Mouse (Mus musculus): Measurements from ENCODE around the gene Tmed6. TPM values are rescaled to one million over a fixed set of nuclear protein-coding genes. Genes with fewer than 3 reads are reported as not detected.

The Tmed6 gene
- total RNA-seq (2023): not detected

DNA sequence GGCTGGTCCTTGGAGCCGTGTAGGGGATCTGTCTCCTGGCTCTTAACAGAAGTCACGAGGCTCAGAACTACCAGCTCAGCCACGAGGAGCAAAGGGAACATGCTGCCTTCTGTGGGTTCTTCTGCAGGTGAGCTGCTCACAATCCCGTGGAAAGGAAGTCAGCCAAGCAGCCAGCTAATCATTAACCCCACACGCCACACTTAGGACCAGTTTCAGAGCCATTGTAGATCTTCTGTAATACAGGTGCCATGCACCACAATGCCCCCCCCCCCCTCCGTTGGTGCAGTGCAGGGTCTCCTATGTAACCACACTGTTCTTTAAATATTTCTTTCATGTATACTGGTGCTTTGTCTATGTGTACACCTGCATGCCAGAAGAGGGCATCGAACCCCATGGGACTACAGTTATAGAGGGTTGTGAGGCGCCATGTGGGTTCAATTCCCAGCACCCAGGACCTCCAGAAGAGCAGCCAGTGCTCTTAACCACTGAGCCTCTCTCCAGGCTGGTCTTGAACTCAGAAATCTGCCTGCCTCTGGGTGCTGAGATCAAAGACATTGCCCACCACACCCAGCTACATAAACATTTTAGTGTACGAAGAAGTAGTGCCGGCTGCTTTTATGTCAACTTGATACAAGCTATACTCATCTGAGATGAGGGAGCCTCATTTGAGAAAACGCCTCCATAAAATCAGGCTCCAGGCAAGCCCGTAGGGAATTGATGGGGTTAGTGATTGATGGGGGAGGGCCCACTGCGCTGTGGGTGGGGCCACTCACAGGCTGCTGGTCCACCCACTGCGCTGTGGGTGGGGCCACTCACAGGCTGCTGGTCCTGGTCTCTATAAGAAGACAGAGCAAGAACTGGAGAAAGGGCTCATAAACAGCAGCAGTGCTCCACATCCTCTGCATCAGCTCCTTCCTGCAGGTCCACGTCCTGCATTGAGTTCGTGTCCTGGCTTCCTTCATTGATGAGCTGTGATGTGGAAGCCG lies at the start of gene Tmed6:
Gene Tmed6 (minus strand): TSS at position 134 of the 986 bp plus-strand sequence.

DNA sequence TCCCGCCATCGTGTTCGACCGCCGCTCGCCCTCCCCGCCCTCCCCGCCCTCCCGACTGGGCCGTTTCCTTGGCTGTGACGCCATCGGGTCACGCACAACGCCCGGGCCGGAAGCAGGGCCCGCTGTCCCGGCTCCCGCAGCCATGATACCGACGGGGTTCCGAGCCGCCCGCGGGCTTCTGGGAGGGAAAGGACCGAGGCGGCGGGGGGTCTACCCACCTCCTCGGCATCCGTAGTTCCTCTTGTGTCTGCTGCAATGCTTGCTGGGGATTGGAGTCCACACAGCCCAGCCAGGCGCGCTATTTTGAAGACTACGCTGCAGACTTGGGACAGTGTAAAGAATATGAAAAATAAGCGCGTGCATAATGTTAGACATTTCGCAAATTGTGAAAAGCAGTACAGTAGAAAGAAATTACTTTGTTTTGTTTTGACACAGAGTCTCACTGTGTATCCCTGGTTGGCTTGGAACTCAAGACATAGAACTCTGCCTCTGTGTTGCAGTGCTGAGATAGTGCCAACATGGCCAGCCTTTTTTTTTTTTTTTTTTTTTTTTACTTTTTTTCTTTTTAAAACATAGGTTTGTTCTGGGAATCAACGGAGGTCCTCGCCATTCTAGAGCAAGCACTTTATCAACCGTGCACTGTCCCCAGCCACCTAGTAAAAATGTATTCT lies 31.1 kb upstream of the Tmed6 start, which contains the start of gene Terf2:
Gene Terf2 (minus strand): TSS at position 182 of the 671 bp plus-strand sequence.

DNA sequence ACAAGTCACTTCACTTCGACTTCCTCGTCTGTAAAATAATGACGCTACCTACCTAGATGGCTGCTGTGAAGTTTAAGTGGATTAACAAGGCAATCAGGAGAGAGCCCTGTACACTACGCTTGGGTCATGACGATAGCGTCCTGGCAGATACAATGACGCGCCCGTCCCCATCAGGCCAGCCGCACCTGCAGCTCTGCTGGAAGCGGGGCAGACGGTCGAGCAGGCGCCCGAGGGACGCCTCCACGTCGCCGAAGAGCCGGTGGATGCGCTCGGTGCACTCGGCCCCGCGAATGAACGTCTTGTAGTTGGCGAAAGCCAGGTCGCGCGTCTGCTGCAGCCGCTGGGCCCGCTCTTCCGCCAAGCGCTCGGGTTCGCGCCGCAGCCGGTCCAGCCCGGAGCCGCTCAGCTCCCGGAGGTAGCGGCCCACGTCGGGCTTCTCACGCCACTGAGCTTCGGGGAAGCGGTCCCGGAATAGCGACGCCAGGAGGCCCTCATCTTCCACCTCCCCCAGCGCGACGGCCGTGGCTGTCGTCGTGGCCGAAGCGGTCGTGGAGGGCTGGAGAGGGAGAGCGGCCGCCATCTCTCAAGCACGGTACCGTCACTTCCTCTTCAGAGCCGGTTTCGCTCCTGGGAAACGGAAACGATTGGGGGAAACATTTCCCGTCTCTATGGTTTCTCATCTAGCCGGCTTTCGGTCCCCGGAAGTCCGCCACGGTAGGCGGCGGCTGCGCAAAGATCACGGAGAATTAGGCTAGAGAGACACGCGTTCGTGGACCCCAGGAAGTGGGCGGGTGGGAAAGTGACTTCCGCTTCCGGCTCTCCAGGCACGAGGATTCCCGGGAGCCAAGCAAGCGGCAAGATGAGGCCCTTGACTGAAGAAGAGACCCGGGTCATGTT lies 9.1 kb downstream of the Tmed6 start, which contains the start of the genes Cog8 and Nip7:
Gene Cog8 (minus strand): TSS at position 614 of the 897 bp plus-strand sequence.
Gene Nip7 (plus strand): TSS at position 802 of the 897 bp plus-strand sequence.

DNA sequence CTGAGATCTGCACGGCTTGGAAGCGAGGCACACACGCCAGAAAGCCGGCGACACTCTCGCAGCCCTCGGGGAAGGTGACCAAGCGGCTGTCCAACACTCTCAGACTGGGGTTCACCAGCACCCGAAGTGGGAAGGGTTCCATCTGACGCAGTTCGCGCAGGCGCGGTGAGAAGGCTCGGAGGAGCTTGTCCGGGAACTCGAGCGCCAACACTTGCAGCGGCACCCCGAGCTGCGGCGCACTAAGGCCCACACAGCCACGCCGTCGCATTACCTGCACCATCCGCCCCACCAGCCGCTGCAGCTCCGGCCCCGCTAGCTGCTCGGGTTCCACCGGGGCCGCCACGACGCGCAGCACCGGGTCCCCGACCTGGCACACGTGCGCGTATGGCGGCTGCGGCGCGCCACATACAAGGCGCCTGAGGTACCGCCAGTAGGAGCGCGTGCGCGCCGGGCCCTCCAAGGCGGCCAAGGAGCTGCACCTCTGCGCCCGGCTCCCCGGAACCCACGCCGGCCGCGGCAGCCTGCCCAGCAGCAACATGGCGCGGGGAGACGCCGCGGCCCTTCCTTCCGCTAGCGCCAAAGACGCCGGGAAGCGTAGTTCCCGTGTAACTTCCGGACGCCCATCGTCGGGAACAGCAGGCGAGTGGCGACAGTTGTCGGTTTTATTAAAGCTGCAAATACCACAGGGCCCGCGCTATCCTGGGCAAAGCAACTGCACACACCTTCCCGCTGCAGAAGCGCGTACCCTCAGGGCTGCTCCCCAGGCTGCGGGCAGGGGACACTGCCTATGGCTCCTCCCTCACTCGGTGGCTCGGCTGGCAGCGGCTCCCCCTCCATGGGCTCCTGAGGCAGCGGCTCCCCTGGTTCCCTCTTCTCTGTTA lies 17.1 kb downstream of the Tmed6 start, which contains the start of gene Pdf:
Gene Pdf (minus strand): TSS at position 554 of the 881 bp plus-strand sequence.

DNA sequence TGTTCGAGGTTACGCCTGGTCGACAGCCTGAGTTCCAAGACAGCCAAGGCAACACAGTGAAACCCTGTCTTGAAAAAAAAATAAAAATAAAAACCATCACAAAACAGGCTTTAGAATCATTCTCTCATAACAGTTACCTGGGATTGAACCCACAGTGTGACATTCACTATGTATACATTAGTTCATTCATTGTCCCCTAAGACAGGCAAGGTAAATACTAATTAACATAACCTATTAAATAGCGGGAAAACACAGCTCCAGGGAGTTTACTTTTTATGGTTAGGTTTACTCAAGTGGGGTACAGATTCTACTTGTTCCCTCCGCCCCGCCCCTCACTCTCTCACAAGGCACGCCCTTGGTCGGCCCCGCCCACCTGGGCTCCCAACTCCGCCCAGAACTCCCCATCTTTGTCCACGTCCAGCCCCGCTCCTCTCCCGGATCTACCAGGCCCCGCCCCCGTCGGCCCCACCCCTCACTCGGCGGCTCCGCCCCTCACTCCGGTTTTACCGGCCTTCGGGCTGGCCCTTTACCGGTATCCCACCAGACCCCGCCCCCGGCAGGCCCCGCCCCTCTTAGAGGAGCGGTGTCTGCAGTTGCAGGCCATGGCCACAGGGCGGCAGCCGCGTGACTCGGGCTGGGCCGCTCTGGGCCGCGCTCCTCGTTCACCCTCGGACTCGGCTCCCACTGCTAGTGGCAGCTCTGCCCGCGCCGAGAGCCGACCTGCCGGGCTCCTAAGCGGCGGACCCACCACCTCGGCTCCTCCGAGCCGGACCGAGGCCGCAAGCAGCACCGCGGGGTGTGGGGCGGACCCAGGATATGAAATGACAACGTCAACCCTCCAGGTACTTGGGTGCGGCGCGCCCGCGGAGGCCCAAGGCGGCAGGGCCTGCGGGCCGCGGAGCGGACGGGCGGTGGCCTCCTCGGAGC lies 34.5 kb downstream of the Tmed6 start, which contains the start of gene Vps4a:
Gene Vps4a (plus strand): TSS at position 573 of the 927 bp plus-strand sequence.

Other genes starting within 250 kb of the Tmed6 start
- 1 to 10 TPM; 1.2 to 1.8 TPM for gene Has3, start 195.4 kb downstream of the Tmed6 start, total RNA-seq (2023)
- 10 to 100 TPM; 43.0 to 50.3 TPM for gene Utp4, start 172.0 kb downstream of the Tmed6 start, total RNA-seq (2023)
- gene Sntb2, start 129.9 kb downstream of the Tmed6 start, total RNA-seq (2023): 10 to 100 TPM; 17.0 to 19.7 TPM
- 10 to 100 TPM; 45.9 to 50.3 TPM for gene Vps4a, start 34.4 kb downstream of the Tmed6 start, total RNA-seq (2023)
- 10 to 100 TPM; 12.8 to 15.0 TPM for gene Pdf, start 17.0 kb downstream of the Tmed6 start, total RNA-seq (2023)
- 10 to 100 TPM; 36.7 to 44.7 TPM for gene Cog8, start 9.0 kb downstream of the Tmed6 start, total RNA-seq (2023)
- 10 to 100 TPM; 71.2 to 74.7 TPM for gene Nip7, start 8.8 kb downstream of the Tmed6 start, total RNA-seq (2023)
- 10 to 100 TPM; 46.3 to 46.9 TPM for gene Terf2, start 30.9 kb upstream of the Tmed6 start, total RNA-seq (2023)
- gene Cyb5b, start 85.0 kb upstream of the Tmed6 start, total RNA-seq (2023): 10 to 100 TPM; 36.4 to 41.1 TPM
- gene Nfat5, start 227.8 kb upstream of the Tmed6 start, total RNA-seq (2023): 10 to 100 TPM; 57.6 to 62.0 TPM

Measured in T-cell, adult 66 days (primary cell).